Mouse (Mus musculus): ENCODE data around the gene Arih2.

GRCm38 (mm10) chr9:108631631-108632256 is 17.4 kb downstream of the Arih2 start:
- TF ChIP-seq CTCF (IDR thresholded peaks at IDR 0.05; ENCODE audit: borderline replicate concordance, insufficient read depth, low read depth, low read length) (no peak), POLR2A (IDR thresholded peaks at IDR 0.05; ENCODE audit: borderline replicate concordance, insufficient read depth, low read length) (no peak)

All from cerebellum, adult 2 months (tissue).